Comparison of ENCODE assay signal across 24 mouse cellular contexts in the genomic region with DNA sequence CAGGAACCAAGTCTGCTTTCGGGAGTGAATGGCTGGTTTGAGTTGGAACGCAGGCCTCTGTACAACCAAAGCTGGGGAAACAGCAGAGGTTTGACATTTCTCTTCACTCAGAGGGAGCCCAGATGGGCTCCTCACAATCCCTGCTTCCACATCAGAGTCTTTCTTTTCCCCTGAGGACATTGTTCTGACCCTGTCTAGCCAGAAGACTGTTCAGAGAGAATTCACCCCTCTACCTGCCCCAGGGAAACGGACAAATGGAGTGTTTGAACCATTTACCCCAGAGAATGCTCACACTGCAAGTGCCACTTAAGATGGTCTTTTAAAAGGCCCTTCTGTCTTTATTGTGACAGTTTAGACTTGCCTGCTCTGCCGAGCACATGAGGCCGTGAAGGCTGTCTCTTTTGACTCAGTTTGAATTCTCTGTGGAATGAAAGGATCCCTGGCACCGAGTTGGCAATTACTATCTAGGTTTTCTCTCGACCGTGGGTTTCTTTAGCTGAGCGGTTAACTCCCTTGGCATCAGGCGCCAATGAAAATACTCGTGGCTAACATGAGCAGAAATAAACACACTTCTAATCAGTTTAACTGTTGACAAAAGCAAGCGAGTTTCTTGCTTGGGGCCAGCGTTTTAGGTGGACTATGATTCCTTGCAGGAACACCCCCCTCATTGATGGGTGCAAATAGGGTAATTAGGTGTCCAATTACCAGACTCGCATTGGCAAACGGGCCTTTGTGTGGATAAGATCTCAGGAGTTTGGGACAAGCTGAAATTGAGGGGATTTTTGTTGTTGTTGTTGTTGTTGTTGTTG.
DNase-seq lines count a peak whose midpoint lies in the region; ATAC-seq and TF ChIP-seq lines count a peak whose summit lies in the region.
"Had no signal": no experiment of that assay in that cellular context is flagged by ENCODE, and none has a peak within 500 bp of the region (broad histone marks: within the 10 kb centered on the region; RNA-seq: fewer than 3 reads in every experiment).

No protein-coding gene starts in this region.

- DNase-seq in midbrain, postnatal 0 days (ENCODE audit: low spot score) = no peak
- no peak for DNase-seq in forebrain, embryonic 11.5 days (ENCODE audit: low spot score)
- no peak for DNase-seq in cerebellum, adult 18-20 months
- no peak for DNase-seq in adrenal gland, postnatal 25 days
- no peak for DNase-seq in left cerebral cortex, postnatal 25 days (ENCODE audit: low spot score in 2 of 2)
- DNase-seq: adrenal gland, postnatal 10 days; cerebellum, adult 9-10 months; kidney, adult 9 months; layer of hippocampus, adult 9-11 months; left cerebral cortex, postnatal 4 days; thymus, postnatal 25 days had no signal

- no peak overlapping the region for H3K27ac ChIP-seq in midbrain, embryonic 13.5 days
- H3K27ac ChIP-seq in midbrain, postnatal 0 days (ENCODE audit: low read depth, low read length) = no peak overlapping the region
- H3K27ac ChIP-seq in forebrain, embryonic 11.5 days (ENCODE audit: low read depth, low read length) = 0 out of 2 replicates have a peak overlapping the region, but pooled peaks have one; percentile 9
- H3K27ac ChIP-seq in forebrain, embryonic 15.5 days (replicated peaks) = peak overlapping the region; percentile 66
- H3K27ac ChIP-seq: hindbrain, embryonic 10.5 days; hindbrain, postnatal 0 days; left cerebral cortex, adult 2 months; limb, embryonic 15.5 days; liver, embryonic 15.5 days; macrophage; neural tube, embryonic 12.5 days; stomach, embryonic 15.5 days had no signal

- H3K9ac ChIP-seq in midbrain, embryonic 13.5 days (replicated peaks) = 0 out of 2 replicates have a peak overlapping the region, but pooled peaks have one; percentile 2
- no peak overlapping the region for H3K9ac ChIP-seq in midbrain, postnatal 0 days (replicated peaks; ENCODE audit: low read length, poor library complexity, severe bottlenecking)
- no peak overlapping the region for H3K9ac ChIP-seq in forebrain, embryonic 11.5 days (ENCODE audit: low read length)
- no peak overlapping the region for H3K9ac ChIP-seq in forebrain, embryonic 15.5 days (replicated peaks)
- H3K9ac ChIP-seq: limb, embryonic 15.5 days; liver, embryonic 15.5 days; neural tube, embryonic 12.5 days; stomach, embryonic 15.5 days had no signal

- H3K36me3 ChIP-seq in midbrain, embryonic 13.5 days = no peaks in the 10 kb centered on the region
- no peaks in the 10 kb centered on the region for H3K36me3 ChIP-seq in midbrain, postnatal 0 days (ENCODE audit: insufficient read depth, low read length)
- H3K36me3 ChIP-seq in forebrain, embryonic 11.5 days (ENCODE audit: control insufficient read depth, insufficient read depth, low read length) = no peaks in the 10 kb centered on the region
- no peaks in the 10 kb centered on the region for H3K36me3 ChIP-seq in forebrain, embryonic 15.5 days
- H3K36me3 ChIP-seq: hindbrain, embryonic 10.5 days; limb, embryonic 15.5 days; liver, embryonic 15.5 days; neural tube, embryonic 12.5 days; stomach, embryonic 15.5 days had no signal

- H3K4me2 ChIP-seq in midbrain, embryonic 13.5 days (replicated peaks) = no peak overlapping the region
- H3K4me2 ChIP-seq in midbrain, postnatal 0 days (ENCODE audit: low read depth, low read length, poor library complexity, severe bottlenecking) = no peak overlapping the region
- H3K4me2 ChIP-seq in forebrain, embryonic 11.5 days (ENCODE audit: low read depth, low read length, severe bottlenecking) = no peak overlapping the region; the same call in 1 of the 2 replicates
- peak overlapping the region; percentile 23; the same call in 1 of the 2 replicates for H3K4me2 ChIP-seq in forebrain, embryonic 15.5 days (replicated peaks)
- H3K4me2 ChIP-seq: heart, embryonic 11.5 days; limb, embryonic 15.5 days; liver, embryonic 15.5 days; midbrain, embryonic 11.5 days; neural tube, embryonic 12.5 days; stomach, embryonic 15.5 days had no signal

- 42% methylated on average over 15 of the region's 15 CpGs for whole genome bisulfite sequencing in midbrain, embryonic 13.5 days
- WGBS in midbrain, postnatal 0 days = 37% methylated on average over 15 of the region's 15 CpGs
- WGBS in forebrain, embryonic 11.5 days = 22% methylated on average over 15 of the region's 15 CpGs
- 7% methylated on average over 15 of the region's 15 CpGs for WGBS in forebrain, embryonic 15.5 days

- peaks cover 69% of the 10 kb centered on the region for H3K27me3 ChIP-seq in midbrain, embryonic 13.5 days
- H3K27me3 ChIP-seq in midbrain, postnatal 0 days (ENCODE audit: insufficient read depth, low read length) = 0 out of 2 replicates have a peak, but pooled peaks cover 5% of the 10 kb centered on the region
- peaks cover 4% of the 10 kb centered on the region; the same call in 1 of the 2 replicates for H3K27me3 ChIP-seq in forebrain, embryonic 11.5 days (ENCODE audit: control insufficient read depth, insufficient read depth, low read length)
- no peaks in the 10 kb centered on the region for H3K27me3 ChIP-seq in forebrain, embryonic 15.5 days
- H3K27me3 ChIP-seq: limb, embryonic 15.5 days; liver, embryonic 15.5 days; neural tube, embryonic 12.5 days; stomach, embryonic 15.5 days had no signal

- H3K9me3 ChIP-seq in midbrain, embryonic 13.5 days = no peaks in the 10 kb centered on the region
- H3K9me3 ChIP-seq in midbrain, postnatal 0 days (ENCODE audit: low read length) = no peaks in the 10 kb centered on the region
- H3K9me3 ChIP-seq in forebrain, embryonic 11.5 days (ENCODE audit: control insufficient read depth, low read length) = no peaks in the 10 kb centered on the region
- H3K9me3 ChIP-seq in forebrain, embryonic 15.5 days = no peaks in the 10 kb centered on the region
- H3K9me3 ChIP-seq: hindbrain, embryonic 10.5 days; limb, embryonic 15.5 days; liver, embryonic 15.5 days; neural tube, embryonic 12.5 days; stomach, embryonic 15.5 days had no signal

- peaks cover 15% of the 10 kb centered on the region; the same call in 1 of the 2 replicates for H3K4me1 ChIP-seq in midbrain, embryonic 13.5 days (replicated peaks)
- H3K4me1 ChIP-seq in midbrain, postnatal 0 days (ENCODE audit: insufficient read depth, low read length) = no peaks in the 10 kb centered on the region
- no peaks in the 10 kb centered on the region; the same call in 1 of the 2 replicates for H3K4me1 ChIP-seq in forebrain, embryonic 11.5 days (replicated peaks; ENCODE audit: control insufficient read depth, insufficient read depth, low read length)
- peaks cover 18% of the 10 kb centered on the region for H3K4me1 ChIP-seq in forebrain, embryonic 15.5 days
- H3K4me1 ChIP-seq: liver, embryonic 15.5 days; neural tube, embryonic 12.5 days; stomach, embryonic 15.5 days had no signal

- no peak overlapping the region for H3K4me3 ChIP-seq in midbrain, embryonic 13.5 days (replicated peaks)
- H3K4me3 ChIP-seq in midbrain, postnatal 0 days (ENCODE audit: low read depth, low read length) = no peak overlapping the region
- H3K4me3 ChIP-seq in forebrain, embryonic 11.5 days (ENCODE audit: low read depth, low read length) = no peak overlapping the region
- H3K4me3 ChIP-seq in forebrain, embryonic 15.5 days = no peak overlapping the region
- H3K4me3 ChIP-seq: hindbrain, embryonic 10.5 days; left cerebral cortex, adult 2 months; limb, embryonic 15.5 days; liver, embryonic 15.5 days; neural tube, embryonic 12.5 days; stomach, embryonic 15.5 days had no signal

- intact Hi-C loops in left cerebral cortex, postnatal 25 days (cut with DNase I) = no loop called here

- TF ChIP-seq CTCF in midbrain, postnatal 0 days (IDR thresholded peaks at IDR 0.05) = no peak

- ATAC-seq in midbrain, embryonic 13.5 days = no peak
- no peak for ATAC-seq in midbrain, postnatal 0 days (ENCODE audit: low FRiP score)
- peak; percentile 63 for ATAC-seq in forebrain, embryonic 11.5 days (replicated peaks; ENCODE audit: low FRiP score)
- ATAC-seq in forebrain, embryonic 15.5 days (replicated peaks) = peak; percentile 93
- ATAC-seq: hindbrain, postnatal 0 days; intestine, embryonic 16.5 days had no signal

Comparison
In these comparisons a context has a peak if more than half of its experiments do, and no peak if none do; other contexts are left out.
1. ATAC-seq: peak in forebrain, embryonic 11.5 days (single experiment) and forebrain, embryonic 15.5 days (single experiment); none in midbrain, embryonic 13.5 days (single experiment) and midbrain, postnatal 0 days (single experiment).
2. H3K27ac ChIP-seq: peak in forebrain, embryonic 11.5 days (single experiment) and forebrain, embryonic 15.5 days (single experiment); none in midbrain, embryonic 13.5 days (single experiment) and midbrain, postnatal 0 days (single experiment).